Mouse (Mus musculus) limb, embryonic 11.5 days (tissue): ENCODE results near the gene AI481877. TPM values are rescaled to one million over a fixed set of nuclear protein-coding genes. Genes with fewer than 3 reads are reported as not detected.
A peak's percentile ranks its signal among the peaks of the same experiment; 100 is the strongest.

Experiments used
- ATAC-seq: fragments of 200-750 bp; cut with Nextera tagmentation; 2 replicates; pipeline ENCODE4 v1.8.0; 2017; ENCODE audit warnings: low read depth; ENCODE audit not compliant: insufficient number of reproducible peaks, low FRiP score, low TSS enrichment
- DNase-seq: peaks from one replicate; pipeline ENCODE4 v3.0.0-alpha.2; 2015; ENCODE audit warnings: low spot score
- H3K27ac ChIP-seq: fragments of 300-500 bp; sonication (generic); replicated peaks from 2 replicates; pipeline ENCODE4 v1.5.1; 2014; ENCODE audit warnings: low read depth, mild to moderate bottlenecking, low read length
- H3K27me3 ChIP-seq: fragments of 300-500 bp; sonication (generic); 2 replicates; pipeline ENCODE4 v1.6.1; 2014; ENCODE audit warnings: mild to moderate bottlenecking, low read length, mixed read lengths; ENCODE audit not compliant: control insufficient read depth, insufficient read depth
- H3K36me3 ChIP-seq: fragments of 300-500 bp; sonication (generic); 2 replicates; pipeline ENCODE4 v1.6.1; 2014; ENCODE audit warnings: mild to moderate bottlenecking, low read length, moderate library complexity, mixed read lengths; ENCODE audit not compliant: control insufficient read depth, insufficient read depth
- H3K4me1 ChIP-seq: fragments of 300-500 bp; sonication (generic); 2 replicates; pipeline ENCODE4 v1.6.1; 2014; ENCODE audit warnings: low read length, mixed read lengths; ENCODE audit not compliant: control insufficient read depth, insufficient read depth
- H3K4me2 ChIP-seq: fragments of 300-500 bp; sonication (generic); 2 replicates; pipeline ENCODE4 v1.6.1; 2014; ENCODE audit warnings: low read depth, mild to moderate bottlenecking, moderate library complexity; ENCODE audit not compliant: severe bottlenecking
- H3K4me3 ChIP-seq: fragments of 300-500 bp; sonication (generic); 2 replicates; pipeline ENCODE4 v1.5.1; 2014; ENCODE audit warnings: low read depth, low read length
- H3K9ac ChIP-seq: fragments of 300-500 bp; sonication (generic); 2 replicates; pipeline ENCODE4 v1.6.1; 2014; ENCODE audit warnings: mild to moderate bottlenecking, low read length
- H3K9me3 ChIP-seq: fragments of 300-500 bp; sonication (generic); 2 replicates; pipeline ENCODE4 v1.6.1; 2016; ENCODE audit warnings: low read length; ENCODE audit not compliant: control insufficient read depth
- WGBS: fragments of 180-500 bp; shearing (Covaris S2); extraction: QIAGEN DNeasy Blood & Tissue Kit; methylation state at CpG from one replicate; pipeline ENCODE4 v1.1.7; 2014; 5-methylcytosine and 5-hydroxymethylcytosine counted together
- polyA plus RNA-seq: library from polyadenylated mRNA; unstranded; fragments of >200 nt; fragmentation: Nextera tagmentation; extraction: Ambion mirVana; gene quantifications from 2 replicates; pipeline ENCODE4 v1.2.1, GENCODE M21; 2014

AI481877 gene
- polyA plus RNA-seq, 1 experiment from 2014 or later = not detected

GRCm38 (mm10) chr4:59108721-59109120 is 30.1 kb downstream of the AI481877 start:
- Histone ChIP-seq H3K9me3 (no peaks in the 10 kb centered on the region), H3K27me3 (no peaks in the 10 kb centered on the region), H3K9ac (no peak overlapping the region), H3K27ac (no peak overlapping the region), H3K36me3 (no peaks in the 10 kb centered on the region), H3K4me1 (no peaks in the 10 kb centered on the region), H3K4me3 (no peak overlapping the region), H3K4me2 (no peak overlapping the region)
- WGBS = 85% methylated on average over 4 of the region's 4 CpGs
- no peak for DNase-seq
- no peak for ATAC-seq

- H3K4me3 ChIP-seq = no peak overlapping the region
- H3K4me1 ChIP-seq = no peaks in the 10 kb centered on the region
- no peaks in the 10 kb centered on the region for H3K9me3 ChIP-seq
- no peak overlapping the region for H3K4me2 ChIP-seq
- H3K9ac ChIP-seq = no peak overlapping the region
- no peaks in the 10 kb centered on the region for H3K27me3 ChIP-seq
- H3K36me3 ChIP-seq = no peaks in the 10 kb centered on the region
- no peak overlapping the region for H3K27ac ChIP-seq
- DNase-seq (no peak), ATAC-seq (no peak)
- whole genome bisulfite sequencing = 77% methylated on average over 2 of the region's 2 CpGs
Measured at GRCm38 (mm10) chr4:59107886-59108285, 30.9 kb downstream of the AI481877 start.

GRCm38 (mm10) chr4:59106661-59107060 is 32.1 kb downstream of the AI481877 start:
- Histone ChIP-seq H3K9me3 (no peaks in the 10 kb centered on the region), H3K27me3 (no peaks in the 10 kb centered on the region), H3K9ac (no peak overlapping the region), H3K27ac (no peak overlapping the region), H3K4me2 (no peak overlapping the region), H3K36me3 (no peaks in the 10 kb centered on the region), H3K4me1 (no peaks in the 10 kb centered on the region), H3K4me3 (no peak overlapping the region)
- DNase-seq (no peak), ATAC-seq (no peak)
- 80% methylated on average over 5 of the region's 5 CpGs for WGBS

GRCm38 (mm10) chr4:59104166-59104565 is 34.6 kb downstream of the AI481877 start:
- Histone ChIP-seq H3K4me3 (no peak overlapping the region), H3K27ac (no peak overlapping the region), H3K9me3 (no peaks in the 10 kb centered on the region), H3K9ac (no peak overlapping the region), H3K4me2 (no peak overlapping the region), H3K4me1 (no peaks in the 10 kb centered on the region), H3K27me3 (no peaks in the 10 kb centered on the region), H3K36me3 (no peaks in the 10 kb centered on the region)
- DNase-seq (no peak), ATAC-seq (no peak)
- 92% methylated on average over 2 of the region's 2 CpGs for WGBS

- no peaks in the 10 kb centered on the region for H3K4me1 ChIP-seq
- no peak overlapping the region for H3K9ac ChIP-seq
- no peaks in the 10 kb centered on the region for H3K9me3 ChIP-seq
- H3K4me3 ChIP-seq = no peak overlapping the region
- no peaks in the 10 kb centered on the region for H3K36me3 ChIP-seq
- no peak overlapping the region for H3K27ac ChIP-seq
- no peak overlapping the region for H3K4me2 ChIP-seq
- peak; percentile 84 for DNase-seq
- H3K27me3 ChIP-seq = no peaks in the 10 kb centered on the region
- ATAC-seq = no peak
Measured at GRCm38 (mm10) chr4:59096393-59096792, 42.4 kb downstream of the AI481877 start.

GRCm38 (mm10) chr4:59089391-59089790 is 49.4 kb downstream of the AI481877 start:
- Histone ChIP-seq H3K4me1 (no peaks in the 10 kb centered on the region), H3K4me3 (no peak overlapping the region), H3K27me3 (no peaks in the 10 kb centered on the region), H3K27ac (no peak overlapping the region), H3K9ac (no peak overlapping the region), H3K4me2 (no peak overlapping the region), H3K9me3 (no peaks in the 10 kb centered on the region), H3K36me3 (no peaks in the 10 kb centered on the region)
- DNase-seq (no peak), ATAC-seq (no peak)
- 44% methylated on average over 1 of the region's 1 CpGs for WGBS

GRCm38 (mm10) chr4:59083430-59083829 is 55.4 kb downstream of the AI481877 start:
- H3K9me3 ChIP-seq = no peaks in the 10 kb centered on the region
- no peak overlapping the region for H3K4me3 ChIP-seq
- H3K36me3 ChIP-seq = no peaks in the 10 kb centered on the region
- H3K27me3 ChIP-seq = no peaks in the 10 kb centered on the region
- no peak overlapping the region for H3K4me2 ChIP-seq
- ATAC-seq (no peak), DNase-seq (no peak)
- no peaks in the 10 kb centered on the region for H3K4me1 ChIP-seq
- H3K9ac ChIP-seq = no peak overlapping the region
- WGBS = 87% methylated on average over 2 of the region's 2 CpGs
- H3K27ac ChIP-seq = no peak overlapping the region

- no peaks in the 10 kb centered on the region for H3K9me3 ChIP-seq
- H3K4me2 ChIP-seq = no peak overlapping the region
- H3K4me3 ChIP-seq = no peak overlapping the region
- ATAC-seq (no peak), DNase-seq (no peak)
- H3K27ac ChIP-seq = no peak overlapping the region
- WGBS = 64% methylated on average over 3 of the region's 3 CpGs
- H3K27me3 ChIP-seq = no peaks in the 10 kb centered on the region
- H3K4me1 ChIP-seq = no peaks in the 10 kb centered on the region
- no peaks in the 10 kb centered on the region for H3K36me3 ChIP-seq
- no peak overlapping the region for H3K9ac ChIP-seq
Measured at GRCm38 (mm10) chr4:59069276-59069675, 69.5 kb downstream of the AI481877 start.

GRCm38 (mm10) chr4:59062526-59062925 is 76.3 kb downstream of the AI481877 start:
- Histone ChIP-seq H3K27me3 (no peaks in the 10 kb centered on the region), H3K4me2 (no peak overlapping the region), H3K9me3 (no peaks in the 10 kb centered on the region), H3K27ac (no peak overlapping the region), H3K9ac (no peak overlapping the region), H3K36me3 (no peaks in the 10 kb centered on the region), H3K4me3 (no peak overlapping the region), H3K4me1 (no peaks in the 10 kb centered on the region)
- 81% methylated on average over 12 of the region's 12 CpGs for WGBS
- no peak for ATAC-seq
- DNase-seq = no peak
